Mouse (Mus musculus) small intestine, adult 2 months (tissue): ENCODE results near the gene Capn11.

Experiments
- CTCF ChIP-seq: fragments of 200-500 bp; IDR thresholded peaks from 2 replicates; pipeline ENCODE4 v1.5.1; 2012; ENCODE audit warnings: low read depth, mild to moderate bottlenecking, control low read depth, inconsistent platforms, low read length, moderate library complexity, mixed read lengths; ENCODE audit not compliant: insufficient replicate concordance, insufficient read length; ENCODE audit errors: extremely low read depth
- POLR2A ChIP-seq: fragments of 200-500 bp; IDR thresholded peaks from 2 replicates; pipeline ENCODE4 v1.6.1; 2012; ENCODE audit warnings: low read depth, mild to moderate bottlenecking, control low read depth, inconsistent platforms, low read length, moderate library complexity

- TF ChIP-seq CTCF (no peak), POLR2A (no peak)
Measured at GRCm38 (mm10) chr17:45631940-45632339, 27.2 kb downstream of the Capn11 start.
